Mouse (Mus musculus) T-helper 2 cell (primary cell): ENCODE results near the gene Irak2.
"Not testable (repeated sequence)": the region's sequence is repeated elsewhere in the genome, so short reads cannot be mapped to it uniquely, and the experiment has no call there.

ENCODE experiments used
- in situ Hi-C: fragments of 300-600 bp; cut with MboI, MseI; formaldehyde crosslinking; loops from one replicate; pipeline ENCODE4 v1.15.1; 2025; ENCODE audit warnings: high pct_unique_total_duplicates

The Irak2 gene

DNA sequence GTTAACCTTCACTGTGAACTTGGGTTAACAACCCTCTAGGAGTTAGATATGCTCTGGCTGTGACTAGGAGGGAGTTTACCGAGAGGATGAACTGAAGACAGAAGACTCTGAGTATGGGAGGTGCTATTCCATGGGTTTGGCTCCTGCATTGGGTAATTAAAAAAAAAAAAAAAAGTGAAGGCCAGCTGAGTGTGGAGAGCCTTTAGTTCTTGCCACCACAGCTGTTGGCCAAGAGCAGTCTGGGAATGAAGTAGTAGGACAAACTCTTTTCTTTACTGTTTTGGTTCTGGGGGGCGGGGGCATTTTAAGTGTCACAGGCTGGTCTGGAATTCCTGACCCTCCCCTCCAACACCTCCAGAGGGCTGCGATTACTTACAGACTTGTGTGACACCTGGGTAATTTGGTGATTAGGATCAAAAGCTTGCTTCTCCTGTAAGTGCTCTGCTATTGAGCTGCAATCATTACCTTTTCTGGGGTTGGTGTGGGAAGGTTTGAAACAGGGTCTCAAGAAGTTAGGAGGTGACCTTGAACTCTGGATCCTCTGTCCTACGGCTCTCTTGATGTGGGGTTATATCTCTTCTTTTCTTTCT, 57.6 kb downstream of the Irak2 start:
- in situ Hi-C loops = loop anchor here (10.0 kb wide), 1 partner anchor 611 kb away; no protein-coding TSS in a partner anchor

DNA sequence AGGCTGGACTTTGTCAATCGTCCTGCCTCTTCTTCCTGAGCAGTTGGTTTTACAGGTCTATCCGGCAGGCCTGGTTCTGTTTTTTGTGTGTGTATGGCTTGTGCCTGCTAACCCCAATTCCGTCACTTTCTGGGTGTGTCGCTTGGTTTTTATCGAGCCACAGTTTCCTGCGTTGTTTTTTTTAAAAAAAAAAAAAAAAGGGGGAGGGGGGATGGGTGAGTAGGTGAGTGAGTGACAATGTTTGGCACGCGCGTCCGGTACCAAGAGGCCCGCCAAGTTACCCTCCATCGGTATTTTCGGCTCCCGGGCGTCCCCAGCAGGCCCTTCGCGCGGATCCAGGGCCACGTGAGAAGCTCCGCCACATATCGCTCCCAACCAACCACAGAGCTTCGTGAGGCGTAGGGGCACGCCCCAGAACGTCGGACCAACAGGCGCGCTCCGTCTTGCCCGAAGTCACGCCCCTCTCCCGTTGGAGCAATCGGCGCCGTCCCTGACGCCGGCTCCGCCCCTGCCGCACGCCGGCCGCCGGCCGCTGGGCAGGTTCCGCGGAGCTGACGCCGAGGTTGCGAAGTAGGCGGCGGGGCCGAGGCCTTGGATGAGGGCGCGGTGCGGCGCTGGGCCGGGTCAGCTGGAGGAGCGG, 58.4 kb downstream of the Irak2 start, which contains the start of gene Tatdn2:
Tatdn2 (plus strand) TSS at position 469 of the 640 bp plus-strand sequence.
- in situ Hi-C loops = loop anchor here (10.0 kb wide), 1 partner anchor 612 kb away; no protein-coding TSS in a partner anchor

DNA sequence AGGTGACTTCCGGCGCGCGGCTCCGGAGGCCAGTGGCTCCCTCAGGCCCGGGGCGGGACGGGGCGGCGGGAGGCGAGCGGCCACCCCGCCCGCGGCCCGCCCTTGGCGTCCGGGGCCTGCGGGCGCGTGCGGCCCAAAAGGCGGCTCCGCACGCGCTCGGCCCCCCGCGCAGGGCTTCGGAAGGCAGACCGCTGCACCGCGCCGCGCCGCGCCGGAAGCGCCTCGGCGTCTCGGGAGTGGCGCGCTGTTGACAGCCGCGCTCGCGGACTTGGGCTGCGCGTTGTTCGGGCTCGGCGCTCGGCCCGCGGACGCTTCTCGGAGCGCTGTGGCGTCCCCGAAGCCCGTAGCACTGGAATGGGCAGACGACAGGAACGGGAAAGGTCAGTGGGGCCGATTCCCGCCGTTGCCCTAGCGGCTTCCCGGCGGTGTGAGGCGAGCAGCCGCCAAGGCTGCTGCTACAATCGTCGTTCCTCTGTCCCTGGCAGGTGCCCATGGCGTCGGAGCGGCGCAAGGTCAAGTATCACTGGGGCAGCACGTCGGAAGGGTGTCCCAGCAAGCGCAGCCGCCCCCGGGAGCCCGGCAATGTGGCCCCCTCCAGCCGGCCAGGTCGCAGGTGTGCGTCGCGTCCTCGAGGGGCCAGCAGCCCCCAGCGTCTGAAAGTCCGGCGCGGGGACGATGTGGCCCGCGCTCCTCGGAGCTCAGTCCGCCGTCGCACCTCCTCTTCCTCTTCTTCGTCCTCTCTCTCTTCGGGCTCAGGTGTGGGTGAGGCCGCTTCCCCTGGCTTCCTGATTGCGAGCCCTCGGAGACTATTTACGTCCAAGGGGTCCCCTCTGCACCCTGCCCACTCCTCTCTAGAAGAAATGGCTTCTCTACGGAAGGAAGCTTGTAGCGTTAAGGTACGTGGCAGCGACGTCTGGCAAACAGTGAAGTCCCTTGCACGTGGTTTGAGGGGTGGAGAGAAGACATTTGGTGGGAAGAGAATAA, 59.2 kb downstream of the Irak2 start:
- in situ Hi-C loops = loop anchor here (10.0 kb wide), 1 partner anchor 613 kb away; no protein-coding TSS in a partner anchor

DNA sequence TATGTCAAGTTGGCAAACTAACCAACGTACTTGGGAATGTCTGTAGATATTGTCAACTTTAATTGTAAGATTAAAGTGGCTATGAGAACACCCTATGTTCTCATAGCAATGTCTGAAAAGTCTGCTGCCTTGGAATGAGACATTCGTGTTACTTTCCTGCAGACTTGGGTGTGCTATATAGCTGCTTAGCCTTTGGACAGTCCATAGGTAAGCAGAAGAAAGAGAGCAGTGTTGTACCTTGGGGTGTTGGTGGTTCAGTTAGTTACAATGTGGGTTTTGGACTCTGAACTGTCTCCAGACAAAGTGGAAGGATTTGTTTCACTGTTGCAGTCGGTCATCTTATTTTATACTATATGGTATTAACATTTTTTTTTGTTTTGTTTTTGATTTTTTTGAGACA, 74.5 kb downstream of the Irak2 start:
- in situ Hi-C loops = no loop called here

DNA sequence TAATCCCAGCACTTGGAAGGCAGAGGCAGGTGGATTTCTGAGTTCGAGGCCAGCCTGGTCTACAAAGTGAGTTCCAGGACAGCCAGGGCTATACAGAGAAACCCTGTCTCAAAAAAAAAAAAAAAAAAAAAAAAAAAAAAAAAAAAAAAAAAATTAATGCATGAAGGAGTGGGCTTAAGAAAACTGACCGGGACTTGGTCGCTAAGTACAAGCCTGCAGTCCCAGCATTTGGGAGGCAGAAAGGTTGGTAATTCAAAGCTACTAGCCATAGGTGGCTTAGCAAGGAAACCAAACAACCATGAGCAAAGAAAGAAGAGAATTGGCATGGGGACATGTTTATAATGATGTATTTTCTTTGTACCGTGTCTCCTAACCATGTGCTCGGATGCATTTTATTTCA, 75.1 kb downstream of the Irak2 start:
- in situ Hi-C loops = not testable (repeated sequence)

DNA sequence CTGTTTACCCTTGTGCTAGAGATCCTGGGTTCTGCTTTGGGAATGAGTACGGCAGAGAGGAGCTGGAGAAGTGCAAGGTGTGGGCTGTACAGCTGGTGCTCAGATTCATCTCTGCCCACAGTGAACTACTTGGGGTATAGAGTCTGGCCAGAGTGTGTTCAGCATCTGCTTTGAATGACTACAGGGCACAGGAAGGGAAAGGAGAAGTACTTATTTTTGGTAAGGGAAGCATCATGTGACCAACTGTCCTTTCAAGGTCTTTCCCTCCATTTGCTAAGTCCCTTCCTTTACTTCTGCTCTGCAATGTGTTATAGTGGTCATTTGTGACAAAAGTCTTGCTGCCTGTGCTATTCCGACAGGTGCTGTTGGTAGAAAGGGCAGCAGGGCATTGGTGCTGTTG, 76.0 kb downstream of the Irak2 start:
- in situ Hi-C loops = no loop called here

DNA sequence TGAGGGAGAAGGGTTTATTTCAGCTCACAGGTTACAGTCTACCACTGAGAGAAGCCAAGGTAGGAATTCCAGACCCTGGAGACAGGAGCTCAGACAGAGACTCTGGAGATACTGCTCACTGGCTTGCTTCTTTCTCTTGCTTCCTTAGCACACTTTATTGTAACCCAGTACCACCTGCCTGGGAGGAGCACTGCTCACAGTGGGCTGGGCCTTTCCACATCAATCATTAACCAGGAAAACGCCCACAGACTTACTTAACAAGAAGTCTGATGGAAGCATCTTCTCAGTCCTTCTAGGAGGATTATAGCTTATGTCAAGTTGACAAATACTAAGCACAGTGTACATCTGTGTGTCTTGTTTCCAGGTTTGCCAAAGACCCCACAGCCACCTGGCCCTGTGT, 76.5 kb downstream of the Irak2 start:
- in situ Hi-C loops = no loop called here

DNA sequence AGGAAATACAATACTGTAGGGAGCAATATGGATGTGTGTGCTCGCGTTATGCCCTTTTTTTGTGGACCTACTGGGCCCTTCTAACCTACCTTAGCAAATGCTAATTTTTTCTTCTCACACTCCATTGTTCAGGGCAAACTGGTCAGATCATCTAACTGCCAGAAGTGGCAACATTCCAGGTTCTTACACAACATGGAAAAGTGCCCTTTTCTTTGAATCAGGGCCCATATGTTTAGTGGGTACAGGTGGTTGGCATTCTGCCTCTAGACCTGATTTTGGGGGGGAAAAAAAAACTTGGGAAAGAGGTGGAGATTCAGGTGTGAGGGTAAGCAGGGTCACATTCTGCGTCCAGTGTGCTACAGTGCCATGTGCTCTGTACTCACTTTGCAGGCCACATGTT, 79.3 kb downstream of the Irak2 start:
- in situ Hi-C loops = no loop called here

DNA sequence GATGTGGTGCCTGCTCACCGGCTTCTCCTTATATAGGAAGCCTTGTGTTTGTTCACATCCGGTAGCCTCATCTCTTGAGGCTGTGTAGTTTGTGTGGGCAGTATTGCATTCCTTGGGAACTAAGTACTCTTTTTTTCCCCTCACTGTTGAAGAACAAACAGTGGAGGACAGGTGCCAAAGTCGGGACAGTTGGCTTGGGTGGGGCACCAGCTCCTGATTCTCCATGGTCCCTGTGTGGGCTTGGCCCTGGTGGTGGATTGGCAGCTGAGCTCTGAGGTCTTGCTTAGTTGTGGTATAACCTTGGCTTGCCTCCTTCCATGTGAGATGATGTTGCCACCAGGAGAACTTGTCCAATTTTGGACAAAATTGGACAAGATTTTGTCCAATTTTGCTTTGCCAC, 81.6 kb downstream of the Irak2 start, which contains the start of gene Ghrl:
Ghrl (minus strand) TSS at position 3 of the 400 bp plus-strand sequence.
- in situ Hi-C loops = no loop called here

DNA sequence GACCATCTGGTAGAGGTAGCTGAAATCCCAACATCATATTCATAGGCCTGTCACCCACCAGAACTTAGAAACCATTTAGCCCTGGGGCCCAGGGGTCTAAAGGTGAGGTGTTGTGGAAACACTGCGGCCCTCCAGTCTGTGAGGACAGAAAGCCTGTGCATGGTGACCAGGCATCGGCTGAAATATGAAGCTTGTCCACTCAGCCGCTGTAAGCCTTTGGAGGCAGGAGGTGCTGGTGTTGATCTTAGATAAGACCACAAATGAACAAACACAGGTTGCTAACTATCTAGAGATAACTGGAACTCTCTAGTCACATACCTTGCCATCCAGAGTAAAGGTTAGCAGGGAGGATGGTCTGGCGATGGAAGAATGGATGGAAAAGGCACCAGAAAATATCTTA, 82.8 kb downstream of the Irak2 start:
- in situ Hi-C loops = no loop called here

DNA sequence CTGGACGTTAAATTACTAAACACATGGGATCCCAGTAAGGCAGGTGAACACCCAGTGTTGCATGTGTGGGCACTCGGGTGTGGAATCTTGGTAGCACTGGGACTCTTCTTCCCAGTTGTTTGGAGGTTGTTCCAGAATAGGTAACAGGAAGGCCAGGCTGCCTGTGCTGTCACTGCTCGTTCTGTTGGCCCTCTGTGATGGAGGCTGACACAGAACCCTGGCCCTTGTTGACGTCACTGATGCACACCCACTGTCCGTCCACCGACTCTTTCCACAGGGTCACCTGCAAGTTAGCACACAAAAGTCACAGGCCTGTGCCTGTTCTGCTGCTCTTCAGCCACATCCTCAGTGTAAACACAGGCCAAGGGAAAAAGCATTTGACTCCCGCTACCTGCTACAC, 89.9 kb downstream of the Irak2 start:
- in situ Hi-C loops = loop anchor here (25.0 kb wide), 1 partner anchor 1041 kb away; the partner anchor contains the start of gene Rad18

DNA sequence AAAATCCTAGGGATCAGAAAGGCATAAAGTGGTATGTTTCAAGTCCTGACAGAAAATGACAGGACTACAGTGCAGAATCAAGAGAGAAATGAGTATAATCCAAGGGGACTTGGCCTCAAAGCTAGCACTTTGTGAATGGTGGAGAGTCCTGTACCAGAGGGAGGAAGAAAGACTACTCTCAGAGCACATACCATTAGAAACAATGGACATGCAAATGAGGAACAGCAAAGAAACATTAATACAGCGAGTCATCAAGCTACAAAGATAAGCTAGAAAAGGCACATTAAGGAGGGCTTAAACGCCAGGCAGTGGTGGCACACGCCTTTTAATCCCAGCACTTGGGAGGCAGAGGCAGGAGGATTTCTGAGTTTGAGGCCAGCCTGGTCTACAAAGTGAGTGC, 93.0 kb downstream of the Irak2 start:
- in situ Hi-C loops = loop anchor here (25.0 kb wide), 1 partner anchor 1044 kb away; the partner anchor contains the start of gene Rad18

DNA sequence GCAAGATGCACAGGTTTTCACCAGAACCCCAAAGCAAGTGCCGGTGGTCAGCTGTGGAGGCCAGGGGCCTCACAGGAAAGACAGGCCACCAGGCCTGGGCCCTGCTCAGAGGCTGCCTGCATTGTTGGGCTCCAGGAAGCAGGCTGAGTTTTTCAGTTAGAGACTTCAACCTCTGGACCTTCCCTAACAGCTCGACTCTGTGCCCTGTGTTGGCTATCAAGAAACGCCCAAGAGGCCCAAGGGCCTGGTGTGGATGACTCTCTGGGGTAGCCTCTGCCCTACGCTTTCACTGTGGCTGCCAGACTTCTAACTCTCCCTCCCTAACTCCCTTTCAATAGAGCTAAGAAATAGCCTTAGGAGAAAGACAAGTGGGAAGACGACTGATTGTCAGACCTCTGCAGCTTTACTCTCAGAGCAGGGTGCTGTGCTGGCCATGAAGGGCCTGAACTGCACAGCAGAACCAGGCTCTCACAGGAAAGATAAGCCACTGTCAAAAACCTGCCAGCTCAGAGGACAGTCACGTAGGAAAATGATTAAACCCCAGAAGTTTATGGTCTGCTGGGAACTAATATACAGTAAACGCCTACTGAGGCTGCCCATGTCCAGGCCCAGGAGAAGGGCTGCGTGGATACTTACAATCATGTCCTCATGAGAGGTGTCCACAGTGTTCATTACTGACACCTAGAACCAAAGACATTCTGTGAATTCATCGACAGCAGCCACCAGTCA, 99.2 kb downstream of the Irak2 start:
- in situ Hi-C loops = loop anchor here (25.0 kb wide), 1 partner anchor 1050 kb away; the partner anchor contains the start of gene Rad18

DNA sequence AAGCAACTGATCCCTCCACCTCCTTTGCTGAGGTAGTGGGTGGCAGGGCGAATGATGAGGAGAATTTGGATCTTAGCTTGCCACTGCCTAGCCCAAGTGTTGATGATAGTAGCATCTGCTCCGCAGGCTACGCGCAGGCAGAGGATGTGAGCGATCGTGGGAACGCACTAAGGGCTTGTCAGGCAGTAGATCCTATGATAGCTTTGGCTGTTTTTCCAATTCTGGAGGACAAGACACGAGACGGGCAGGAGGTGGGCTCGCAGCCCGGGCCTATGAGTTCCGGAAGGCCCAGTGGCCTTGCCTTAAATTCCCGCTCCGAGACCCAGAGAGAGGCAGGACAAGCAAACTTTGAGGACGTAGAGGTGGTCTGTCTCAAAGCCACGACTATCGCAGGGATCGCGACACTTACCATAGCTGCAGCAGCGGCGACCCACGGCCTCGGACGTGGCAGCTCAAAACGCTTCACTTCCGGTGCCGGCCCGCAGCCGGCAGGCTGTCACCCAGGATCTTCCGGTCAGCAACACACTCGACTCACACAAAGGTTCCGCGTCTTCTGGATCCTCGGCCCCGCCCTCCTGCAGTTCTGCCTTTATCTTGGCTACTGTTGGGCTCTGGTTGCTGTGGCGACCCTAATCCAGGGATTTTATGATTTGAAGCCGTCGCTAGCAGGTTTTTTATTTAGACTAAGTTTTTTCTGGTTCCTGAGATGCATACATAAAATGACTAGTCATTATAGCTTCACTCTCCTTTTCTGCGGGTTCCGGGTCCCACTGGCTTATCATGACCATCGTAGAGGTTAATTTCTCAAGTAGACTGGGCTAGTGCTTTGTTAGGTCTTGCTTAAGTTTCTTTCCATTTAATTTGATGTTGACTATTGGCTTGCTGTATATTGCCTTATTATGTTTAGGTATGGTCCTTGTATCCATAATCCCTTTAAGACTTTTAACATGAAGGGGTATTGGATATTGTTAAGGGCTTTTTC, 102.3 kb downstream of the Irak2 start, which contains the start of gene Sec13:
Sec13 (minus strand) TSS at position 508 of the 982 bp plus-strand sequence.
- in situ Hi-C loops = loop anchor here (25.0 kb wide), 1 partner anchor 1053 kb away; the partner anchor contains the start of gene Rad18

DNA sequence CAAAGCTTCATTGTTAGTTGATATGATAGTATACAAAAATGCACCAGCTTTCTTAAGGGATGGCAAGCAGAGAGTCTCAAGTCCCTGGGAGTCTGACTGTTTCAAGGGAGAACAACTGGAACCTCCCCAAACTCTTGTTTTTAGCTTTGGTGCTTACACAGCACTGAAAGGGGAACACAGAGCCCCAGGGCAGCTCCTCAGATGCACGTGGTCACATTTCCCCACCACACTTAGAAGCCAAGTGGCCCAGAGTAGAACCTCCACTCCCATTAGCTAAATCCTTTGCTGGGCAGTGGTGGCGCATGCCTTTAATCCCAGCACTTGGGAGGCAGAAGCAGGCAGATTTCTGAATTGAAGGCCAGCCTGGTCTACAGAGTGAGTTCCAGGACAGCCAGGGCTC, 103.2 kb downstream of the Irak2 start:
- in situ Hi-C loops = loop anchor here (25.0 kb wide), 1 partner anchor 1054 kb away; the partner anchor contains the start of gene Rad18

DNA sequence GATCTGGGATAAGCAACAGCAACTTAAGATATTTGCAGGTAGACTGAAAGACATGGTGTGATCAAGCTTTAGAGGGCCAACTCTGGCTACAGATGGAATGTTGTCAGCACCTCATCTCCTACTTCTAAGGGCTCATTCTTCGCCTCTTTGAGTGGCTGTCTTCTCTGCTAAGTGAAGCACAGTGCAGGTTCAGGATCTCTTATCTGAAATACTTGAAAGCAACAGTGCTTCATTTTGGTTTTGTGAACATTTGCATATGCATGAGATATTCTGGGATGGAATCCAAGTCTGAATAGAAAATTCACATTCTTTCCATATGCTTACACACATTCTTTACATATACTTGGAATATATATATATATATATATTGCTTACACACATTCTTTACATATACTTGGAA, 104.1 kb downstream of the Irak2 start:
- in situ Hi-C loops = loop anchor here (25.0 kb wide), 1 partner anchor 1055 kb away; the partner anchor contains the start of gene Rad18

DNA sequence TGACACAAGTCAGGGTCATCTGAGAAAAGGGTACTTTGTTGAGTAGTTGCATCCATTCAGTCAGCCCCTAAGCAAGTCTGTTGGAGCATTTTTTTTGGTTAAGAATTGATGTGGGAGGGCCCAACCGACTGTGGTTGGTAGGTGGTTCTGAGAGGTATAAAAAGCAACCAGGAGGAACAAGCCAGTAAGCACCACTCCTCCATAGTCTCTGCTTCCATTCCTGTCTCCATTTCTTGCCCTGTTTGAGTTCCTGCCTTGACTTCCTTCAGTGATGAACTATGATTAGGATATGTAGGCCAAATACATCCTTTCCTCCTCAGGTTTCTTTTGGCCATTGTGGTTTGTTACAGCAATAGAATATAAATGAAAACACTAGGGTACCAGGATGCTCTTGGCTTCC, 104.8 kb downstream of the Irak2 start:
- in situ Hi-C loops = loop anchor here (25.0 kb wide), 1 partner anchor 1056 kb away; the partner anchor contains the start of gene Rad18
